Mouse (Mus musculus): ENCODE data around the gene Rasd2.

Gene Rasd2

DNA sequence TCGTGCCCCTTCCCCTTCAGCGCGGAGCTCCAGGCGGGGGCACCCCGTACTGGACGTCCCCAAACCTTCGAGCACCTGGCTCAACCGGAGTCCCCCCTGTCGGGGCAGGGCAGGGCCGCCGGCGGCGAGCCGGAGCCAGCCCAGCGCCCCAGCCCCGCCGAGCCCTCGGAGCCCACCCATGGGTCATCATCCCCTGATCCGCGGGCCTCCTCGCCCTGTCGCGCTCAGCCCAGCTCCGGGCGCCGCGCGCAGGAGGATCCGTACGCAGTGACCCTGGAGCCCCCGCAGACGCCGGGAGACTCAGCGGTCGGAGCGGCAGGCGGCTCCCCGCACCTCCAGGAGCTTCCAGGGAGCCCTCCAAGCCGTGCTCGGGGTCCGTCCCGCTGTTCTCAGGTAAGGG, at the start of gene Rasd2:
Gene Rasd2 (plus strand): TSS at position 259 of the 400 bp plus-strand sequence.
- POLR2A ChIA-PET = interaction anchor here (0.8 to 10.0 kb wide), 33 partner anchors 10 to 225 kb away, joined by 3 to 118 read pairs (median 5); partner anchors contain the start of genes Mcm5 (in 3 of the 4) and Hmox1 (in 2 of the 4)
- CTCF ChIA-PET = interaction anchor here (0.8 to 1.8 kb wide), 7 partner anchors 80 to 142 kb away, joined by 3 to 8 read pairs (median 6); partner anchors contain the start of gene Mcm5 (in 2 of the 4)

DNA sequence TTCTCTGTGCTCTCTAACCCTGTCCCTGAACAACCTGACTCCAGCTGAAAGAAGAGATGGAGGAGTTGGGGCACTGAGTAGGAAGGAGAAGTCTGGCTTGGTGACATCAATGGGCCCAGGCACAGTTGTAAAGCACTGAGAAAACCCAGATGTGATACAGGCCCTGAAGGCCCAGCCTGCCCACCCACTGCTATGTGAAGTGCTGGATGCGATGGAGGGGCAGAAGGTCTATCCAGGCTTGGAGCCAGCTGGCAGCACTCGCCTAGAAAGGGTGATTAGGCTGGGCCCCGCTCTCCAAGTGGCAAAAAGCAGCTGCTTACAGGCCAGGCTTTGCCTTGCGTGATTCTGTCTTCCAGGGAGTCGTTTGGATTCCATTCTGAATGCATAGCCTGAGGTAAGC, 44.4 kb upstream of the Rasd2 start:
- POLR2A ChIA-PET = no interaction called here
- CTCF ChIA-PET = interaction anchor here in 2 of 4 experiments (0.6 to 0.7 kb wide), 3 partner anchors 17 to 166 kb away, joined by 3 to 8 read pairs (median 3); no protein-coding TSS in a partner anchor

DNA sequence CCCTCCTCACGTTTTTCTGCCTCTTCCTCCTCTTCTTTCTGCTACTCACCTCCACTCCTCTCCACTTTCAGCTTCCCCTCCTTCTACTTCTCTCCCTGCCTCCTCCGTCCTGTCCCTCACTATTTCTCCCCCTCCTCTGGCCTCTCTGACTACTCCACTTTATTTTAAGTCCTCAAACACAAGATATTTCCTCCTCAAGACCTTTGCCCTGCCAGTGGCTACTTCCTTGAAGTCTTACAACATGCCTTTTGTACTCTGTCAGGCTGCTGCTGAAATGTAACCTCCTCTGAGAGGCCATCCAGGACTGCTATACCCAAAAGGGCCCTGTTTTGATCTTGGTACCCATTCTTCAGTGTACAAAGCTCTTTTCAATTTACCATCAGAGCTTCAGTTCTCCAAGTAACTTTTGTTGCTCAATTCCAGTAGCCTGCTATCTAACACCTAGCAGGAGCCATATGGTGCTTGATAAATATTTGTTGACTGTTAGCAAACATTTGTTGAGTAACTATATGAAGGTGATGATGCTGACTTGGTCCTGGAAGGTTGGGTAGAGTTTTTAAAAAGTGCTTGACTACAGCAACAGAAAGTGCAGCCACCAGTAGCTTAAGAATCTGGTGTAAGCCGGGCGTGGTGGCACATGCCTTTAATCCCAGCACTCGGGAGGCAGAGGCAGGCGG, 41.6 kb upstream of the Rasd2 start:
- ChIA-PET CTCF (no interaction called here), POLR2A (interaction anchor here in 2 of 4 experiments (0.9 to 1.6 kb wide), 5 partner anchors 11 to 100 kb away, joined by 3 to 5 read pairs (median 4); no protein-coding TSS in a partner anchor)

GRCm38 (mm10) chr8:75193022-75193421, 20.7 kb upstream of the Rasd2 start:
- ChIA-PET POLR2A (interaction anchor here in 2 of 4 experiments (0.6 to 9.0 kb wide), 8 partner anchors 18 to 858 kb away, joined by 3 to 118 read pairs (median 12); partner anchors contain the start of genes Rasd2 (in 2 of the 2), Hmox1 (in 1 of the 2) and Mcm5 (in 1 of the 2)), CTCF (no interaction called here)

- POLR2A ChIA-PET = interaction anchor here in 3 of 4 experiments (0.6 to 9.0 kb wide), 46 partner anchors 9 to 1469 kb away, joined by 3 to 118 read pairs (median 5); partner anchors contain the start of genes Mcm5 (in 3 of the 3), Rasd2 (in 3 of the 3) and Hmox1 (in 2 of the 3)
- CTCF ChIA-PET = interaction anchor here in 3 of 4 experiments (0.5 to 1.5 kb wide), 8 partner anchors 15 to 259 kb away, joined by 3 to 10 read pairs (median 4); no protein-coding TSS in a partner anchor
Measured at GRCm38 (mm10) chr8:75194473-75195071, 19.2 kb upstream of the Rasd2 start.

DNA sequence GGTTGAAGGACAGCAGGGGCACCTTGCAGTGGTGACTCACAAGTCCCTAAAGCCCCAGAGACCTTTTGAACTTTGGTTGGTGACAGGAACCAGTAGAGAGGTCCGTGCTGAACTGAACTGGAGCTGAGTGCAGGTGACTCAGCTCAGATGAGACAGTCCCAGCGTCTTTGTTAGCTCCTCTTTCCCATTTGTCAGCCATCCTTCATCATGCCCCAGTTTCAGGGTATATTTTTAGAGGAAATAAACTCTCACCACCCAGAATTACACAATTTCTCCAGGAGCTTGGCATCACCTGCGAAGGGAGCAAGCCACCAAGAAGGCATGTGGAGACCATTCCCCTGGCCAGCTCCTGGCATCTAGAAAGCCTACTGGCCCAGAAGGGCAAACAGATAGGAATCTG, 16.6 kb upstream of the Rasd2 start:
- ChIA-PET CTCF (no interaction called here), POLR2A (interaction anchor here in 2 of 4 experiments (0.8 to 9.0 kb wide), 5 partner anchors 14 to 114 kb away, joined by 3 to 118 read pairs (median 5); partner anchors contain the start of genes Rasd2 (in 2 of the 2) and Mcm5 (in 1 of the 2))

DNA sequence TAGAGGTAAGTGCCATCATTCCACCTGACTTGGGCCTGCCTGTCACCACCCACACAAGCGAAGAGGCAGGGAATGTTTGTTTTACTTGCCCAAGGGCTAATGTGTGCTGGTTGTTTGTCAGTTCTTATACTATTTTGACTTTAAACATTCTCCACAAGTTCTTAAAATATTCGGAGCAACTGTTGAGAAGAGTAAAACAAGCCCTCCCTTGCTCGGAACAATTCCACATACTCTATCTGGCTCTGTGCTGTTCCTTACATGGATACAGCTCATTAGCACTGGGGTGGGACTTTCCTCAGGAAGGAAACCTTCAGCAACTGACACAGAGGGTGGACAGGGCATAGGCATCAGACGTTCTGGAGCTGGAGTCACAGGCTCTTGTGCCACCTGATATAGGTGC, 15.9 kb upstream of the Rasd2 start:
- ChIA-PET CTCF (no interaction called here), POLR2A (interaction anchor here in 2 of 4 experiments (0.8 to 9.0 kb wide), 7 partner anchors 11 to 114 kb away, joined by 3 to 118 read pairs (median 5); partner anchors contain the start of genes Mcm5 (in 2 of the 2) and Rasd2 (in 2 of the 2))

DNA sequence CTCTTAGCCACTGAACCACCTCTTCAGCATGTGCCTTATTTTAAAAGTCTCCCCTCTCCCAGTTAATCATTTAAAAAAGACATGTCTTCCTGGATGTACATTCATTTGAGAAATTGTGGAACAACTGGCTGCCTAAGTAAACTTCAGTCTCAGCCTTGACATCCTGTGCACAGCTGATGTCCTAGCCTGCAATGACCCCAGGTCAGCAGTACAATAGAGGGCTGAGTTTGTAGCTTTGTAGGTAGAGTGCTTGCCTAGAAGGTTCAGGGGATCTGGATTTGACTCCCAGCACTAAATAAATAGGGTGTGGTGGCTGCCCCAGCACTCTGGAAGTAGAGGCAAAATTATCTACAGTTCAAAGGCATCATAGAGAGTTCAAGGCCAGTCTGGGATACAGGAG, 15.4 kb upstream of the Rasd2 start:
- POLR2A ChIA-PET = interaction anchor here in 2 of 4 experiments (0.8 to 9.0 kb wide), 7 partner anchors 11 to 115 kb away, joined by 3 to 118 read pairs (median 5); partner anchors contain the start of genes Rasd2 (in 2 of the 2) and Mcm5 (in 1 of the 2)
- CTCF ChIA-PET = no interaction called here

DNA sequence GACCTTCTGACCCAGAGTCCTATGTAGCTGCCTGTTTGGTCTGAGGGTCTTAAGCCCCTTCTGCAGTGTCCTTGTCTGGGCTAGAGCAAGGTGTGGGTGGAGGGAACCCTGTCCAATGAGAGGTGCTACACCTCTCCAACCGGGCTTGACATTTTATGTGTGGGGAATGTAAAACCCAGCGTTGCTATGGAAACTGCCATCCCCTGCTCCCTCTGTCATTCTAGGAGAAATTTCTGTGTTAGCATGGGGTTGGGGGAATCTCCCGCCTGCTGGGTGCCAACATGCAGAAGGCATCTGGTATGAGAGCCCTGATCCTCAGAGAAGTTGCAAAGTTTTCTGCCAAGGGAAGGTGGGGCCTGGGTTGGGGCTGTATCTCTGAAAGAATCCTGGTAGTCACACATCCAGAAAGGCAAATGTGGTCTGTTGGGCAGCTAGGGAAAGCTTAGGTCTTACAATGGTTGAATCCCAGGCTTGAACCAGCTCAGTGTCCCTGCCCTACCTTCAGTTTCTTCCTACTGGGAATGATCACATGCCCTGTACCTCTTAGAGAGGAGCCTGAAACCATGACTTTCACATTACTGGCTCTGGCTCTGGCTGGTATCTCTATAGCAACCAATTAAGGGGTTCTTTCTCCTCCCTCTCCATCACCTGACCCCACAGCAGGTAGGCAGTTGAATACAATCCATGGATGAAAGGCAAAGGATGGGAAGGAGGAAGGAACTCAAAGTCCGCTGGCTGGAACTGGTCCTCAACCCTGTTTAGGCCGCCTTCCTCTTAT, 14.6 kb upstream of the Rasd2 start:
- POLR2A ChIA-PET = interaction anchor here in 3 of 4 experiments (0.6 to 9.0 kb wide), 15 partner anchors 10 to 115 kb away, joined by 3 to 118 read pairs (median 5); partner anchors contain the start of genes Mcm5 (in 2 of the 3) and Rasd2 (in 2 of the 3)

GRCm38 (mm10) chr8:75199914-75200313, 13.8 kb upstream of the Rasd2 start:
- ChIA-PET POLR2A (interaction anchor here in 3 of 4 experiments (0.8 to 9.0 kb wide), 11 partner anchors 10 to 116 kb away, joined by 3 to 118 read pairs (median 5); partner anchors contain the start of genes Mcm5 (in 2 of the 3) and Rasd2 (in 2 of the 3)), CTCF (no interaction called here)

More for the DNA sequence above, 14.6 kb upstream of the Rasd2 start:
- CTCF ChIA-PET = no interaction called here

DNA sequence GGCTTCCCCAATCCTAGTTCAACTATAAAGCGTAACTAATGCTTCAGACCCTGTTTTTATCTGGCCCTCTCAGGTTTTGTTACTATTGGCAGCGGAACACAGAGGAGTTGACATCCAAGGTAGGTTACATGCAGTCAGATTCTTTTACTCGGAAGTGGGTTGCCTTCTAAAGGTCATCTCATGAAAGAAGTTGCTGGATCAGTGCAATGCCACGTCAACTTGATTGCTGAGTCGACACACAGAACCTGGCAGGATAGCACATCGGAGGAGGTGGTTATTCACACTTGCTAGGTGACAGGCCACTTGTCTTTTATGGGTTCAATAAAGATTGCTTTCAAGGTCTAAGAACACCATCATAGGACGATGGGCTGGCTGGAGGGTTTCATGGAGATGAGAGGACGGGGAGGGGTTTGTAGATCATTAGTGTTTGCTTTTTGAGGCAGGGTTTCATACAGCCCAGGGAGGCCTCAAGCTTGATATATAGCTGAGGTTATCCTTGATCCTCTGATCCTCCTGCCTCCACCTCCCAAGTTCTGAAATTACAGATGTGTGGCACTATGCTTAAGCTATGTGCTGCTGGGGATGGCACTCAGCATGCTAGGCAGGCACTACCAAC, 11.6 kb upstream of the Rasd2 start:
- ChIA-PET CTCF (no interaction called here), POLR2A (interaction anchor here in 2 of 4 experiments (1.0 to 1.3 kb wide), 3 partner anchors 11 to 113 kb away, joined by 3 to 4 read pairs (median 3); partner anchors contain the start of gene Mcm5 (in 1 of the 2))

- POLR2A ChIA-PET = interaction anchor here in 2 of 4 experiments (1.0 to 1.6 kb wide), 3 partner anchors 8 to 10 kb away, joined by 3 to 13 read pairs (median 3); partner anchors contain the start of gene Rasd2 (in 1 of the 2)
- CTCF ChIA-PET = no interaction called here
Measured at GRCm38 (mm10) chr8:75202913-75203312, 10.8 kb upstream of the Rasd2 start.

DNA sequence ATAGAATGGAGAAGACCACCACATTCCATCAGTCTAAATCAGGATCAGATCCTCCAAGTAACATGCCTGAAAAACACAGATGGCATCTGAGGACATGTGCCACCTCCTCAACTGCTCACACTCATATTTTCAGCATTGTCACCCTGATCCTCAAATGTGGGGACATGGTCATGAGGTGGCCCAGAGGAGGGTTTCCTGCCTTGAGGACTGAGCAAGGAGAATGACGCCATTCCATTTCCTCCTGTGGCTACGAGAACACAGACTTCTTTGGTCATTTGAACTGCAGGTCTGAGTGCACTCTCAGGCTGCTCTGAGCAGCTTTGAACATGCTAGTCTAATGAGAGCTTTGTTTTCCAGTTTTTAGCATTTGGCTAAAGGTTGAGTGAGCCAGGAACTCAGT, 10.3 kb upstream of the Rasd2 start:
- ChIA-PET CTCF (interaction anchor here in 1 of 4 experiments (1.0 to 1.2 kb wide), 2 partner anchors 15 to 17 kb away, joined by 3 to 4 read pairs; no protein-coding TSS in a partner anchor), POLR2A (interaction anchor here in 3 of 4 experiments (0.8 to 1.6 kb wide), 4 partner anchors 8 to 9 kb away, joined by 3 to 13 read pairs (median 3); partner anchors contain the start of gene Rasd2 (in 1 of the 3))

DNA sequence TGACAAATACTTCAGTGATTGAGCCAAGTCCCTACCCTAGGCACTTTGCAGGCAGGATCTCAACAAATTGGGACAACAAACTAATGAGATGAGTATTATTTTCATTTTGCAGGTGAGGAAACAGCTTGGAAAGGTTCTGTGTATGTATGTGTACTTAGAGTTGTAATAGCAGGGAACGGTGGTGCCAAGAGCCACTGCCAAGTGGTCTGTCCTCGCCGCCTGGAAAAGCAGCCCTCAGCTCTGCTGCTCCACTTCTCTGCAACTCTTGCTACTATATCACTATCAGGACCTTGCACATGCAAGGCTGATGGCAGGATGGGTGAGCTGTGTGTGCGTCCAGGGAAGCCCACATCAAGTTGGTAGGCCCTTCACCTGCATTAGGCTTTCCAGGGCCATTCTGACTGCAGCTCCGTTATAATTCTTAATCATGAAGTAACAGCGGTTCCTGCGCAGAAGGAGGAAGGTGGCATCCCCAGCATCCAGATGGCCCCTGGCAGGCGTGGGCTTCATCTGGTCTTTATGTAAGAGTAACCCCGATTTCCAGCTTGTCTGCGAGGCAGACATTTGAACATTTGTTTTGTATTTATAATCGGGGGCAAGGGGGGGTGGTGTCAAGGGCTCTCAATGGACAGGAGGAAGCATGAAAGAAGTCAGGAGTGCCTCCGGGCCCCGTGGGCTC, 9.4 kb upstream of the Rasd2 start:
- ChIA-PET POLR2A (interaction anchor here in 3 of 4 experiments (0.6 to 1.6 kb wide), 8 partner anchors 8 to 111 kb away, joined by 3 to 13 read pairs (median 3); partner anchors contain the start of genes Hmox1 (in 1 of the 3), Mcm5 (in 1 of the 3) and Rasd2 (in 1 of the 3)), CTCF (interaction anchor here in 2 of 4 experiments (0.6 to 1.2 kb wide), 3 partner anchors 14 to 72 kb away, joined by 3 to 4 read pairs (median 3); no protein-coding TSS in a partner anchor)

- ChIA-PET CTCF (interaction anchor here in 2 of 4 experiments (0.6 kb wide), 2 partner anchors 122 to 170 kb away, joined by 3 to 7 read pairs; no protein-coding TSS in a partner anchor), POLR2A (interaction anchor here in 3 of 4 experiments (0.5 to 10.0 kb wide), 11 partner anchors 8 to 118 kb away, joined by 3 to 118 read pairs (median 30); partner anchors contain the start of genes Mcm5 (in 2 of the 3) and Hmox1 (in 1 of the 3))
Measured at GRCm38 (mm10) chr8:75211461-75211860, 2.3 kb upstream of the Rasd2 start.

GRCm38 (mm10) chr8:75212631-75213306, 975 bp upstream of the Rasd2 start:
- ChIA-PET CTCF (interaction anchor here in 2 of 4 experiments (0.6 to 1.8 kb wide), 4 partner anchors 104 to 129 kb away, joined by 3 to 8 read pairs (median 4); partner anchors contain the start of gene Mcm5 (in 2 of the 2)), POLR2A (interaction anchor here in 3 of 4 experiments (0.8 to 10.0 kb wide), 31 partner anchors 9 to 224 kb away, joined by 3 to 118 read pairs (median 5); partner anchors contain the start of genes Mcm5 (in 3 of the 3) and Hmox1 (in 2 of the 3))

All from embryonic stem cell, embryonic (primary cell).